Mouse (Mus musculus) cortical plate, adult 2 months (tissue): ENCODE data around the gene Tdg.

ENCODE experiments used
- CTCF ChIP-seq: fragments of 200-500 bp; IDR thresholded peaks from 2 replicates; pipeline ENCODE4 v1.5.1; 2011; ENCODE audit warnings: mild to moderate bottlenecking, control low read depth, low read length; ENCODE audit not compliant: insufficient read depth; ENCODE audit errors: extremely low read depth
- POLR2A ChIP-seq: fragments of 200-500 bp; IDR thresholded peaks from 2 replicates; pipeline ENCODE4 v1.6.1; 2011; ENCODE audit warnings: mild to moderate bottlenecking, low read length, control low read depth; ENCODE audit not compliant: insufficient read depth; ENCODE audit errors: extremely low read depth

DNA sequence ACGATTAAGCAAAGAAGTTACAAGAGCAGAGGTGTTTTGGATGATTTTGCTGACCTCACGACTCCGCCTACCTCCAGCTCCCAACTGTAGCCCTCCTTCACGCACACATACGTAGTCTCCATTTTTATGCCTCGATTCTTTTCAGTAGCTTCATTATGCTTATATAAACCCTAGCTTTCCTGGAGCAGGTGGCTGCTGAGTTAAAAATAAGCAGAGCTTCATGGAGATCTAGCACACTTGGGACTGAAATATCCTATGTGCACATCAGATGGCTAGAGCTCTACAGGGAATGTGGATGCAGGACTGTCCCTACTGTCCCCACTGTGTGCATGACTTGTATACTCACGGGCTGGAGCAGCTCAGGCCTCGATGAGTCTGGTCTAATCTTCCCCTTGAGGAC is 32.2 kb downstream of the Tdg start:
- TF ChIP-seq POLR2A (0 out of 2 replicates have a peak, but pooled peaks have one; percentile 8), CTCF (no peak)
